Mouse (Mus musculus) embryonic facial prominence, embryonic 10.5 days (tissue): ENCODE measurements around the gene Tmem56. TPM values are rescaled to one million over a fixed set of nuclear protein-coding genes. Genes with fewer than 3 reads are reported as not detected.

ENCODE experiments used
- DNase-seq: peaks from one replicate; pipeline ENCODE4 v3.0.0-alpha.2; 2017; ENCODE audit warnings: low spot score
- H3K27ac ChIP-seq: fragments of 300-500 bp; sonication (generic); replicated peaks from 2 replicates; pipeline ENCODE4 v1.5.1; 2016; ENCODE audit warnings: mild to moderate bottlenecking
- H3K27me3 ChIP-seq: fragments of 300-500 bp; sonication (generic); replicated peaks from 2 replicates; pipeline ENCODE4 v1.6.1; 2016; ENCODE audit warnings: low read depth, mild to moderate bottlenecking; ENCODE audit not compliant: poor library complexity, severe bottlenecking
- H3K36me3 ChIP-seq: fragments of 300-500 bp; sonication (generic); replicated peaks from 2 replicates; pipeline ENCODE4 v1.6.1; 2016; ENCODE audit warnings: mild to moderate bottlenecking, moderate library complexity
- H3K4me1 ChIP-seq: fragments of 300-500 bp; sonication (generic); 2 replicates; pipeline ENCODE4 v1.6.1; 2016
- H3K4me3 ChIP-seq: fragments of 300-500 bp; sonication (generic); 2 replicates; pipeline ENCODE4 v1.5.1; 2016; ENCODE audit warnings: mild to moderate bottlenecking, moderate library complexity
- H3K9me3 ChIP-seq: fragments of 300-500 bp; sonication (generic); 2 replicates; pipeline ENCODE4 v1.6.1; 2016; ENCODE audit warnings: mild to moderate bottlenecking
- WGBS: fragments of 180-500 bp; shearing (Covaris S2); methylation state at CpG from one replicate; pipeline ENCODE4 v1.1.7; 2016; 5-methylcytosine and 5-hydroxymethylcytosine counted together
- polyA plus RNA-seq: library from polyadenylated mRNA; unstranded; fragments of >200 nt; fragmentation: Nextera tagmentation; extraction: Ambion mirVana; gene quantifications from 2 replicates; pipeline ENCODE4 v1.2.1, GENCODE M21; 2016

The Tmem56 gene
- polyA plus RNA-seq, 1 experiment from 2014 or later: 0.81 TPM

- DNase-seq: no peak
- WGBS: 88% methylated on average over 2 of the region's 2 CpGs
- Histone ChIP-seq H3K9me3 (no peaks in the 10 kb centered on the region), H3K27me3 (no peaks in the 10 kb centered on the region), H3K4me3 (no peak overlapping the region), H3K4me1 (0 out of 2 replicates have a peak, but pooled peaks cover 1% of the 10 kb centered on the region), H3K36me3 (no peaks in the 10 kb centered on the region), H3K27ac (no peak overlapping the region)
Observed at GRCm38 (mm10) chr3:121272577-121272976, 10.3 kb downstream of the Tmem56 start.

- DNase-seq: no peak
- H3K4me1 ChIP-seq: peaks cover 11% of the 10 kb centered on the region
- no peaks in the 10 kb centered on the region for H3K36me3 ChIP-seq
- H3K9me3 ChIP-seq: no peaks in the 10 kb centered on the region
- no peak overlapping the region for H3K27ac ChIP-seq
- H3K4me3 ChIP-seq: no peak overlapping the region
- peaks cover 41% of the 10 kb centered on the region for H3K27me3 ChIP-seq
- WGBS: 84% methylated on average over 5 of the region's 5 CpGs
Observed at GRCm38 (mm10) chr3:121267283-121267682, 15.6 kb downstream of the Tmem56 start.

- H3K4me3 ChIP-seq: no peak overlapping the region
- DNase-seq: no peak
- peaks cover 15% of the 10 kb centered on the region for H3K4me1 ChIP-seq
- H3K27me3 ChIP-seq: peaks cover 71% of the 10 kb centered on the region
- 63% methylated on average over 6 of the region's 6 CpGs for WGBS
- H3K9me3 ChIP-seq: no peaks in the 10 kb centered on the region
- no peak overlapping the region for H3K27ac ChIP-seq
- no peaks in the 10 kb centered on the region for H3K36me3 ChIP-seq
Observed at GRCm38 (mm10) chr3:121264242-121264641, 18.7 kb downstream of the Tmem56 start.

GRCm38 (mm10) chr3:121263205-121263548, 19.7 kb downstream of the Tmem56 start:
- DNase-seq: no peak
- peak overlapping the region; percentile 85 for H3K27ac ChIP-seq
- peaks cover 15% of the 10 kb centered on the region for H3K4me1 ChIP-seq
- H3K36me3 ChIP-seq: no peaks in the 10 kb centered on the region
- H3K4me3 ChIP-seq: peak overlapping the region; percentile 84
- H3K9me3 ChIP-seq: no peaks in the 10 kb centered on the region
- peaks cover 78% of the 10 kb centered on the region for H3K27me3 ChIP-seq
- 3% methylated on average over 20 of the region's 20 CpGs for WGBS

GRCm38 (mm10) chr3:121262521-121263204, 20.2 kb downstream of the Tmem56 start:
- Histone ChIP-seq H3K27me3 (peaks cover 81% of the 10 kb centered on the region), H3K9me3 (no peaks in the 10 kb centered on the region), H3K27ac (peak overlapping the region; percentile 85), H3K36me3 (no peaks in the 10 kb centered on the region), H3K4me3 (peak overlapping the region; percentile 84), H3K4me1 (peaks cover 15% of the 10 kb centered on the region)
- DNase-seq: peak; percentile 83
- under 1% methylated on average over 97 of the region's 97 CpGs for WGBS

- Histone ChIP-seq H3K9me3 (no peaks in the 10 kb centered on the region), H3K4me3 (peak overlapping the region; percentile 84), H3K27ac (peak overlapping the region; percentile 85), H3K36me3 (no peaks in the 10 kb centered on the region), H3K4me1 (peaks cover 15% of the 10 kb centered on the region), H3K27me3 (peaks cover 81% of the 10 kb centered on the region)
- no peak for DNase-seq
- WGBS: 9% methylated on average over 21 of the region's 21 CpGs
Observed at GRCm38 (mm10) chr3:121261939-121262520, 20.9 kb downstream of the Tmem56 start.

- H3K4me3 ChIP-seq: no peak overlapping the region
- H3K4me1 ChIP-seq: peaks cover 15% of the 10 kb centered on the region
- no peak overlapping the region for H3K27ac ChIP-seq
- H3K27me3 ChIP-seq: peaks cover 80% of the 10 kb centered on the region
- H3K36me3 ChIP-seq: no peaks in the 10 kb centered on the region
- 62% methylated on average over 7 of the region's 7 CpGs for WGBS
- no peaks in the 10 kb centered on the region for H3K9me3 ChIP-seq
- DNase-seq: no peak
Observed at GRCm38 (mm10) chr3:121261251-121261650, 21.6 kb downstream of the Tmem56 start.

GRCm38 (mm10) chr3:121260831-121261230, 22.1 kb downstream of the Tmem56 start:
- WGBS: 70% methylated on average over 1 of the region's 1 CpGs
- peaks cover 79% of the 10 kb centered on the region for H3K27me3 ChIP-seq

GRCm38 (mm10) chr3:121260041-121260440, 22.9 kb downstream of the Tmem56 start:
- Histone ChIP-seq H3K36me3 (no peaks in the 10 kb centered on the region), H3K4me1 (peaks cover 15% of the 10 kb centered on the region), H3K9me3 (no peaks in the 10 kb centered on the region), H3K4me3 (no peak overlapping the region), H3K27ac (no peak overlapping the region), H3K27me3 (peaks cover 72% of the 10 kb centered on the region)
- DNase-seq: no peak
- 73% methylated on average over 7 of the region's 7 CpGs for WGBS

More at GRCm38 (mm10) chr3:121260831-121261230, 22.1 kb downstream of the Tmem56 start:
- DNase-seq: no peak
- H3K27ac ChIP-seq: no peak overlapping the region
- H3K9me3 ChIP-seq: no peaks in the 10 kb centered on the region
- H3K4me1 ChIP-seq: peaks cover 15% of the 10 kb centered on the region
- no peaks in the 10 kb centered on the region for H3K36me3 ChIP-seq
- no peak overlapping the region for H3K4me3 ChIP-seq

- Histone ChIP-seq H3K27me3 (peaks cover 60% of the 10 kb centered on the region), H3K4me3 (no peak overlapping the region), H3K36me3 (no peaks in the 10 kb centered on the region), H3K9me3 (no peaks in the 10 kb centered on the region), H3K4me1 (peaks cover 15% of the 10 kb centered on the region), H3K27ac (no peak overlapping the region)
- DNase-seq: no peak
- 82% methylated on average over 20 of the region's 20 CpGs for WGBS
Observed at GRCm38 (mm10) chr3:121258521-121259478, 24.1 kb downstream of the Tmem56 start.

- no peak for DNase-seq
- Histone ChIP-seq H3K36me3 (no peaks in the 10 kb centered on the region), H3K4me1 (peaks cover 5% of the 10 kb centered on the region), H3K27me3 (peaks cover 46% of the 10 kb centered on the region), H3K4me3 (no peak overlapping the region), H3K9me3 (no peaks in the 10 kb centered on the region), H3K27ac (no peak overlapping the region)
- 79% methylated on average over 10 of the region's 10 CpGs for WGBS
Observed at GRCm38 (mm10) chr3:121257418-121257817, 25.5 kb downstream of the Tmem56 start.

- Histone ChIP-seq H3K36me3 (no peaks in the 10 kb centered on the region), H3K9me3 (no peaks in the 10 kb centered on the region), H3K4me1 (no peaks in the 10 kb centered on the region), H3K4me3 (no peak overlapping the region), H3K27me3 (peaks cover 33% of the 10 kb centered on the region), H3K27ac (no peak overlapping the region)
- 79% methylated on average over 8 of the region's 8 CpGs for WGBS
- no peak for DNase-seq
Observed at GRCm38 (mm10) chr3:121256131-121256530, 26.8 kb downstream of the Tmem56 start.
